Mouse (Mus musculus) lung, postnatal 0 days (tissue): ENCODE measurements around the gene Micu1.

ENCODE experiments used
- CTCF ChIP-seq: IDR thresholded peaks from 2 replicates; pipeline ENCODE4 v1.5.1; 2016; ENCODE audit warnings: antibody characterized with exemption, mild to moderate bottlenecking
- EP300 ChIP-seq: IDR thresholded peaks from 2 replicates; pipeline ENCODE4 v1.6.1; 2016; ENCODE audit warnings: antibody characterized with exemption, mild to moderate bottlenecking, control low read depth

GRCm38 (mm10) chr10:59860684-59861083 is 158.4 kb downstream of the Micu1 start:
- no peak for TF ChIP-seq CTCF
- TF ChIP-seq EP300, result no peak
